In genomic region chr12:39975829-39976340, GRCm38 (mm10) we compare ENCODE assay signal across 11 mouse cellular contexts.
A peak's percentile ranks its signal among the peaks of the same experiment; 100 is the strongest.
DNase-seq lines count a peak whose midpoint lies in the region; ATAC-seq lines count a peak whose summit lies in the region.
"Had no signal": no experiment of that assay in that cellular context is flagged by ENCODE, and none has a peak within 500 bp of the region (broad histone marks: within the 10 kb centered on the region; RNA-seq: fewer than 3 reads in every experiment).

No protein-coding gene starts in this region.

- peak; percentile 59 for DNase-seq in embryo, embryonic 11 days
- peak; percentile 85 for DNase-seq in forebrain, embryonic 14.5 days (ENCODE audit: low spot score)
- DNase-seq in mesoderm, embryonic 11.5 days (ENCODE audit: low read depth, low spot score) = peak; percentile 67
- DNase-seq in retina, postnatal 1 day = peak; percentile 62
- DNase-seq in gastrocnemius, adult 8-10 months (ENCODE audit: low spot score in 2 of 2) = no peak
- no peak for DNase-seq in thymus, adult 18-20 months
- DNase-seq in liver, embryonic 11.5 days (ENCODE audit: low spot score) = no peak
- DNase-seq: cerebellum, adult 9-11 months; kidney, adult 8-10 months had no signal

- no peaks in the 10 kb centered on the region for H3K27me3 ChIP-seq in forebrain, embryonic 14.5 days (replicated peaks; ENCODE audit: control insufficient read depth, insufficient read depth, low read length)
- no peaks in the 10 kb centered on the region for H3K27me3 ChIP-seq in liver, embryonic 11.5 days (replicated peaks; ENCODE audit: control insufficient read depth, insufficient read depth, low read length)
- H3K27me3 ChIP-seq: heart, embryonic 13.5 days; liver, embryonic 15.5 days had no signal

- H3K36me3 ChIP-seq in forebrain, embryonic 14.5 days (ENCODE audit: control insufficient read depth, insufficient read depth, low read length) = no peaks in the 10 kb centered on the region
- no peaks in the 10 kb centered on the region for H3K36me3 ChIP-seq in liver, embryonic 11.5 days (ENCODE audit: control insufficient read depth, insufficient read depth, low read length)
- H3K36me3 ChIP-seq: heart, embryonic 13.5 days; liver, embryonic 15.5 days had no signal

- 8% methylated on average over 9 of the region's 9 CpGs for WGBS in forebrain, embryonic 14.5 days
- 72% methylated on average over 9 of the region's 9 CpGs for WGBS in liver, embryonic 11.5 days

- H3K4me1 ChIP-seq in forebrain, embryonic 14.5 days (ENCODE audit: control insufficient read depth, insufficient read depth, low read length) = peaks cover 8% of the 10 kb centered on the region; the same call in 1 of the 2 replicates
- no peaks in the 10 kb centered on the region for H3K4me1 ChIP-seq in liver, embryonic 11.5 days (replicated peaks; ENCODE audit: control insufficient read depth, insufficient read depth, low read length)
- H3K4me1 ChIP-seq: heart, embryonic 13.5 days; liver, embryonic 15.5 days had no signal

- peak overlapping the region; percentile 30; the same call in 1 of the 2 replicates for H3K9ac ChIP-seq in forebrain, embryonic 14.5 days (ENCODE audit: low read length)
- H3K9ac ChIP-seq in liver, embryonic 11.5 days (ENCODE audit: low read depth, low read length) = no peak overlapping the region
- H3K9ac ChIP-seq: heart, embryonic 13.5 days; liver, embryonic 15.5 days had no signal

- peak; percentile 74 for ATAC-seq in forebrain, embryonic 14.5 days
- no peak for ATAC-seq in liver, embryonic 11.5 days (replicated peaks; ENCODE audit: low FRiP score)

- H3K4me3 ChIP-seq in forebrain, embryonic 14.5 days (ENCODE audit: low read depth, low read length) = no peak overlapping the region
- H3K4me3 ChIP-seq in liver, embryonic 11.5 days (ENCODE audit: low read depth, low read length) = no peak overlapping the region
- H3K4me3 ChIP-seq: heart, embryonic 13.5 days; liver, embryonic 15.5 days had no signal

- H3K27ac ChIP-seq in forebrain, embryonic 14.5 days (ENCODE audit: low read depth, low read length) = peak overlapping the region; percentile 70; the same call in 1 of the 2 replicates
- no peak overlapping the region for H3K27ac ChIP-seq in liver, embryonic 11.5 days (ENCODE audit: low read depth, low read length)
- H3K27ac ChIP-seq: heart, embryonic 13.5 days; liver, embryonic 15.5 days had no signal

- peak overlapping the region; percentile 24 for H3K4me2 ChIP-seq in forebrain, embryonic 14.5 days (ENCODE audit: low read length)
- no peak overlapping the region for H3K4me2 ChIP-seq in liver, embryonic 11.5 days
- H3K4me2 ChIP-seq: heart, embryonic 13.5 days; liver, embryonic 15.5 days had no signal

- no peaks in the 10 kb centered on the region for H3K9me3 ChIP-seq in forebrain, embryonic 14.5 days (replicated peaks; ENCODE audit: control insufficient read depth, low read length)
- H3K9me3 ChIP-seq in liver, embryonic 11.5 days (ENCODE audit: control insufficient read depth, low read length) = no peaks in the 10 kb centered on the region
- H3K9me3 ChIP-seq: heart, embryonic 13.5 days; liver, embryonic 15.5 days had no signal

Comparison
In these comparisons a context has a peak if more than half of its experiments do, and no peak if none do; other contexts are left out.
1. DNase-seq: peak in embryo, embryonic 11 days (single experiment), forebrain, embryonic 14.5 days (single experiment), mesoderm, embryonic 11.5 days (single experiment) and retina, postnatal 1 day (single experiment); none in gastrocnemius, adult 8-10 months (0 of 2), thymus, adult 18-20 months (0 of 2) and liver, embryonic 11.5 days (single experiment).